Mouse (Mus musculus) embryo, embryonic 11 days (tissue): ENCODE results near the gene Hyou1.
"Not testable (repeated sequence)": the region's sequence is repeated elsewhere in the genome, so short reads cannot be mapped to it uniquely, and the experiment has no call there.

Experiments
- DNase-seq: peaks from one replicate; pipeline ENCODE4 v3.0.0-alpha.2; 2015

Hyou1 gene

GRCm38 (mm10) chr9:44379054-44379834 lies at the start of gene Hyou1:
Gene Hyou1 (plus strand): TSS chr9:44379490.
- DNase-seq = peak; percentile 98

DNA sequence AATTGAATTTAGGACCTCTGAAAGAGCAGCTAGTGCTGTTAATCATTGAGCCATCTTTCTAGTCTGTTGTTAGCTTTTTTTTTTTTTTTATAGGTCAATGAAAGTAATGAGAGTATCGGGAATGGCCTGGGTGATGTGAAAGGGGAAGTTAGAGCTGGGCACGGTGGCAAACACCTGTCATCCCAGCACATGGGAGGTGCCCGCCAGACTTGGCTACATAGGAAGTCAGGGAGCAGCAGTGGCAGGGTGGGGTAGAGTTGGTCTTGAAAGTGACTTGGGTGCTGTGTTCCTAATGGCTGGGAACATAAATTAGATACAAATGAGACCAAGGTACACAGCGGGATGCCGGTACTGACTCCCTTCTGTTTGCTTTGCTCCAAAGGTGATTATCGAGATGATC lies 48.6 kb upstream of the Hyou1 start:
- DNase-seq = no peak

DNA sequence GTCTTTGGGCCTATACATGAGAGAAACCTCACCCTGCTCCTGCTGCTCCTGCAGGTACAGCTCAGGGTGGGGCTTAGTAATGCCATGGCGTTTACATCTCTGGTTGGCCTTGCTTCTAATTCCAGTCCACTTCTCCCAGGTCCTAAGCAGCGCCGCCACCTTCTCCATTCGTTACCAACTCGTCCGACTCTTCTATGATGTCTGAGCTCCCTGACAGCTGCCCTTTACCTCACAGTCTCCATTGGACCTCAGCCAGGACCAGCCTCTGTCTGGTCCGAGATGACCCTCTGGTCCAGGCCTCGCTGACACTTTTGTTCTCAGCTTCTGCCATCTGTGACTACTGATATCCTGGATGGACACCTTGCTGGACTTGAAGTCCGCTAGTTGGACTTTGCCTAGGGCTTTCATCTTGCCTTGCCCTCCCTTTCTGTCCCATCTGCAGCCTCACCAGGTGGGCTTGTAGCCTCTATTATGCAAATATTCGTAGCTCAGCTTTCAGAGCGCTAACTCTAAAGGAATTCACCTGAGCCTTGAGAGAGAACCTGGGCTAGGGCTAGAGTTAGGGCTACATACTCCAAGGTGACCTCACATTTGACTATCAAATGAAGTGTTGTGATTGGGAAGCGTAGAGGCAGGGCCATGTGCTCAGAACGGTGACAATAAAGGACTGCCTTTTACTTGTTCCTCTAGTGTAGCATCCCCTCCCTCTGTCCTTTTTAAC lies 46.2 kb upstream of the Hyou1 start:
- no peak for DNase-seq

GRCm38 (mm10) chr9:44334396-44335330 lies 44.6 kb upstream of the Hyou1 start, which contains the start of gene H2afx:
Gene H2afx (plus strand): TSS chr9:44334694.
- DNase-seq = peak; percentile 99

GRCm38 (mm10) chr9:44335331-44336092 lies 43.8 kb upstream of the Hyou1 start:
- DNase-seq = peak; percentile 59

DNA sequence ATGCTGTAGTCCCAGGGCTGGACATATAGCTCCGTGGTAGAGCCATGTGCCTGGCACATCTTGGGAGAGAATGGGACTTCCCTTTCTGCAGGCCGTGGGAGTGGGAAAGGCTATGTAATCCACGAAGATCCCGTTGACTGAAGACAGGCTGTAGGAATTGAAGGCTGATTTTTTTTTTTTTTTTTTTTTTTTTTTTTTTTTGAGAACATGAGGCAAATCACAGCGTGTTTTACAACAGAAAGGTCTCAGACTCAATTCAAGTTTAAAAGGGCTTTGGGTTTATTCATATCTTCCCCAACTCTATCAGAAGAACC lies 43.2 kb upstream of the Hyou1 start:
- DNase-seq = no peak

DNA sequence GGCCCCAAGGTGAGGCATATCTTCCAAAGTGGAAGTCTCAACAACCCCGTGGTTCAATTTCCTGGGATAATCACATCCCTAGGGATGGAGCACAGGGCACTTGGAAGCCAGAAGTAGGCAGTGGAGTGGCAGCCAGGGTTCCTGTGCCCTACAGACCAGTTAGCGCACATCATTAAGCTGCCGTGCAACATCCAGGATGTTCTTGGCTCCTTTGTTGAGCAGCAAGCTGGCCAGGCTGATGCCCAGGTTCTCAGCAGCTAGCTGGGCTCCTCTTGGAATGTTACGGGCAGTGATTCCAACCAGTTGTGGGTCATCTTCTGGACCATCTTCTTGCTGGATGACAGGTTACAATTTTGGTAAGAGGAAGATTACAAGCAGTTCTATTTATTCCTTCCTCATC lies 42.8 kb upstream of the Hyou1 start:
- DNase-seq = not testable (repeated sequence)

GRCm38 (mm10) chr9:44336964-44337363 lies 42.3 kb upstream of the Hyou1 start:
- no peak for DNase-seq

- no peak for DNase-seq
These were observed 41.7 kb upstream of the Hyou1 start for GRCm38 (mm10) chr9:44337436-44338169.

DNA sequence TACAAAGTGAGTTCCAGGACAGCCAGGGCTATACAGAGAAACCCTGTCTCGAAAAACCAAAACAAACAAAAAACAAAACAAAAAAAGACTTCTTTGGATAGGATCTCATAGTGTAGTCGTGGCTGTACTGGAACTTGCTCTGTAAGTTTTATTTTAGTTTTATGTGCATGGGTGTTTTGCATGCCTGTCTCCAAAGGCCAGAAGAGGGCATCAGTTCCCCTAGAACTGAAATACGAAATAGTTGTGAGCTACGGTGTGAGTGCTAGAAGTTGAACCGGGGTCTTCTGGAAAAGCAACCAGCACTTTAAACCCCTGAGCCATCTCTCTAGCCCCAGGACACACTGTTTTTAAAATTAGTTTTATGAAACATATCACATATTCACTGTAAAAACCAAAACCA lies 40.7 kb upstream of the Hyou1 start:
- DNase-seq = no peak

DNA sequence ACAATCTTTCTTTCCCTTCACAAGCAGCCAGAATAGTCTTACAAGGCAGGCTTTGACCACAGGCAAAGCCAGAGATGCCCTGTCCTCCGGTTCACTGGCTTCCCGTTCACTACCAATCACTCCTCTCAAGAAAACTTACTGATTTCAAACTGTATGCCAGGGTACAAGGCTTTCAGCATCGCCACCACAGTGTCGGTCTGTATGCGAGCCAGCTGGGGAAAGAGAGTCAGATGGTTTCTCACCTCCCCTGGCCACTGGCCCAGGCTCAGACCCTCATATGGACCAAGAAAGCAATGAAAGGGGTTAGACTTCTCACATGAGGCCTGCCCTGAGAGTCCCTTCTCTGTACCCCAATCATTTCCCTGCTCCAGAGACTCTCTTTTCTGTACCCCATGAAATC lies 37.8 kb upstream of the Hyou1 start:
- no peak for DNase-seq

DNA sequence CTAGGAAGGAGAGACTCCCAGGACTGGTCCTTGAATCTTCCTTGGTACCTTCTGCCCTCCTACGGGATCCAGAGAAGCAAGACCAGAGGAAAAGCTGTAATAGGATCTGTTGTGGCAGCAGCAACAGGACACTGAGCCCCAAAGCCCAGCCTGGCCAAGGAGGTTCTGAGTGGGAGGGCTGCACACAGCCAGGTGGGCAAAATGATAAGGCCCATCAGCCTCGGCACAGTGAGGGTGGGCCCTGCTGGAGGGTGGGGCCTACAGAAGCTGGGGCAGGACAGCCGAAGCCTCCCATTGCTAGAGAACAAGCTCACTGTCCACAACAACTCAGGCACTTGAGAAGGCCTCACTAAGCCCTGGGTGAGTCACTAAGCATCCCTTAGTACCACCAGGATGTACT lies 37.1 kb upstream of the Hyou1 start:
- no peak for DNase-seq

DNA sequence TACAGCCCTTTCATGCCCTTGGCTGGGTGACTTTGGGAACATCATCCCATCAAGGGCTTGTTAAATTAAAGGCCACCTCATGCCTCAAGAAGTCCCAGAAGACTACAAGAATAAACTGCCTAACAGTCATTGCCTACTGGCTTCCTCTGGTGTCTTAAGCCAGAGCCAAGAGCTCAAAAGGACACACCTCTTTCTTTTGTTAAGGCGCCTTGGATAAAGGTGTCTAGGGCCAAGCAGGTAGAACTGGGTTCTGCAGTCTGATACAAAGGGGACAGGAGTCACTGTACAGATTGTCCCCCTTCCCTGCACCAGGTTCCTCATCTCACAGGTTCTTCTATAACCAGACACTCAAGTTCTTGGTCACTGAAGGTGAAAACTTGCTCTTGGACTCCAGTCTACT lies 36.7 kb upstream of the Hyou1 start:
- DNase-seq = no peak

DNA sequence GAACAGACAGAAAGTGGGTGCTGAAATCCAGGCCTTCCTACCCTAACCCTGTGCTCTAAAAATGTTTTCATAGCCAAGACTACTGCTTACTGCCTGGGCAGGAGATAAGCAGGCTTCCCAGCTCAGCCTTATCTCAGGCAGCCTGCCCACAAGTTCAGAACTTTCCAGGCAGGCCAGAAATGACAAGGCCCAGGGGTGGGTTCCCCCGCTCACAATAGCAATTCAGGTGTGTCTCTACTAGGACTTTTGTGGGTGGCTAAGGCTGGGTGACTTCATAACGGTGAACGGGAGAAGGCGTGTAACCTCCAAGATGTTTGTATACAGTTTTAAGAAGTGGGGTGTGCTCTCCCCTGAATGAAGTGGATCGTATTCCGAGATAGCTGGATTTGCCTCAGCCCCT lies 36.0 kb upstream of the Hyou1 start:
- DNase-seq = no peak

DNA sequence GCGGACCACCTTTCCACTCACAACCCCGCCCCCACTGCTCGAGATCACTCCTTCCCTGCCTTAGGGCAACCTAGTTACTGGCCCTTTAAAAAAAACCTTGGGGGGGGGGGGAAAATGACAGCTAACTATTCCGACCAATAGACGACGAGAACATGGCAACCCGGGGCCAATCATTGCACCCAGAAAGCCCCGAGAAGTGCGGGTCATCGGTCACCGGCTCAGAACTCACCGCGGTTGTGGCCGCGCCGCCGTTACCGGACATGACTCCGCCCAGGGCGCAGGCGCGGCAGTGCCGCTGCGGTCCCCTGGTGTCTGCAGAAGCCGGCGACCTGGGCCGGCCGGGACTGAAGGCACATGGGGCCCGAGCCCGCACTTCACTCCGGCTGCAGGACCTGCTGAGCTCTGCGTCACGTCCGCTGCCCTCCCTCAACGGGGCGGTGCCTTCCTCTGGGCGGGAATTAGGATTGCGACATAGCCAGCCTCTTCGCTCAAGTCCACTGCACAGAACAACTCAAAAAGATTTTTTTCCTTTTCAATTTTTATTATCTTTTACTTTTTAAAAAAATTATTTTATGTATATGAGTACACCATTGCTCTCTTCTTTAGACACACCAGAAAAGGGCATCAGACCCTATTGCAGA lies 35.4 kb upstream of the Hyou1 start, which contains the start of gene Hmbs:
TSS of gene Hmbs (minus strand) at position 448 of the 641 bp plus-strand sequence.
- DNase-seq = peak; percentile 93

- DNase-seq = no peak
These were observed 33.5 kb upstream of the Hyou1 start for GRCm38 (mm10) chr9:44345570-44346433.

DNA sequence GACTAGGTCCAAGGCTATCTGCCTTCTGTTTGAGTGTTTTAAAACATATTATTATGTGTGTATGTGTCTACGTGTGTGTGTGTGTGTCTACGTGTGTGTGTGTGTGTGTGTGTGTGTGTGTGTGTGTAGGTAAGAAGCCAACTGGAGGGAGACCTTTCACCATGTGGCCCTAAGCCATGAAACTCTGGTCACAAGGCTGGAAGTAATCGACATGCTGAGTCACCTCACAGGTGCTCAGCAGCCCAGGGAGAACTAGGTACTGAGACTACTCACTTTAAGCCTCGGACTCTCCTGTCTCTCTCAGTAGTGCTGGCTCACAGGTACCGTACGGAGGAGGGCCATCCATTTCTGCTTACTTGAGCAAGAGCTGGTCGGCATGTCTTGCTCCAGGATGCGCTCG lies 32.1 kb upstream of the Hyou1 start:
- no peak for DNase-seq

GRCm38 (mm10) chr9:44347621-44348020 lies 31.7 kb upstream of the Hyou1 start:
- DNase-seq = no peak

GRCm38 (mm10) chr9:44348546-44348945 lies 30.7 kb upstream of the Hyou1 start:
- DNase-seq = no peak

DNA sequence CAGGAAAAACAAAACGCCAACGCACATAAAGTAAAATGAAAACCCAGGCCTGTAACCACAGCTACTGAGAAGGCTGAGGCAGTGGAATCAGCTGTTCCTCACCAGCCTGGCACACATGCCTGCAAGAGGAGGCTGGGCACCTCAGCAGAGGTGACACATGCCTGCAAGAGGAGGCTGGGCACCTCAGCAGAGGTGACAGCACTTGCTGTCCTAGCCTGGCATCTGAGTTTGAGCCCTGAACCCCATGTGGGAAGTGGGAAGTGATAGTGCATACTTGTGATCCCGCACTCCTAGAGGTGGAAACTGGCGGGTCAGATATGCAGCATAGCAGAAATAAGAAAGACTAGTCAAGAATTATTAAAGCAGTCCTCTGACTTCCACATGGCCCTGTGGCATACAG lies 27.9 kb upstream of the Hyou1 start:
- no peak for DNase-seq
